Mouse (Mus musculus) stomach, postnatal 0 days (tissue): ENCODE results near the gene Rps6kc1.

ENCODE experiments used
- CTCF ChIP-seq: IDR thresholded peaks from 2 replicates; pipeline ENCODE4 v1.5.1; 2016; ENCODE audit warnings: antibody characterized with exemption, low read depth, mild to moderate bottlenecking, moderate library complexity
- EP300 ChIP-seq: optimal IDR thresholded peaks from 2 replicates; pipeline ENCODE3; 2016; ENCODE audit warnings: antibody characterized with exemption

- TF ChIP-seq CTCF (peak; percentile 20; the same call in 1 of the 2 replicates), EP300 (no peak)
These were observed 101.2 kb downstream of the Rps6kc1 start for GRCm38 (mm10) chr1:190810408-190810807.
